Comparison of ENCODE assay signal across 7 mouse cellular contexts in the genomic region with DNA sequence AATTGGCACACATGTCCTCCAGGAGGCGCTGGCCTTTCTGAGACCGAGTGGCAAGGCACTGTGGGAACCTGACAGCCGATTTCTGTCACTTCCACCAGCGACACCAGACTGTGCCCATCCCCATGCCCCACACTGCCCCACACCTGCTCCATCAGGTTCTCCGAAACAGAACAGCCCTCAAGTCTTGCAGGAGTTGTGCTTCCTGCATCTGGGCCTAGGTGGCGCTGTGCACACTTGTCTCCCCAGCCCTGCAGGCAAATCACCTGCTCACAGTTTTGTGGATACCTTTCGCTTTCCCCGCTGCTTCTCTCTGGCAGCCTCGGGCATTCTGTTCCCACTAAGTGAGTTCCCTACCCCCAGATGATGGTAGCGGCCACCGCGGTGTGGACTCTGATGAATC.
DNase-seq lines count a peak whose midpoint lies in the region; ATAC-seq and TF ChIP-seq lines count a peak whose summit lies in the region.

No protein-coding gene starts in this region.

- TF ChIP-seq CTCF in heart, adult 2 months (IDR thresholded peaks at IDR 0.05), result peak; percentile 95

- TF ChIP-seq POLR2A in heart, adult 2 months (IDR thresholded peaks at IDR 0.05; ENCODE audit: insufficient read depth, low read depth, low read length), result no peak

- no peaks in the 10 kb centered on the region for H3K9me3 ChIP-seq in embryonic facial prominence, embryonic 13.5 days
- H3K9me3 ChIP-seq in limb, embryonic 13.5 days, result no peaks in the 10 kb centered on the region
- H3K9me3 ChIP-seq in midbrain, embryonic 16.5 days (replicated peaks; ENCODE audit: control insufficient read depth, low read length, poor library complexity, severe bottlenecking), result no peaks in the 10 kb centered on the region

- H3K79me2 ChIP-seq in heart, adult 2 months (replicated peaks; ENCODE audit: control insufficient read depth, insufficient read depth, low read length), result no peaks in the 10 kb centered on the region

- intact Hi-C loops in heart, adult 2 months (cut with DNase I), result loop anchor here (1.0 to 10.0 kb wide), 3 partner anchors 122 to 230 kb away; no protein-coding TSS in a partner anchor

- no peaks in the 10 kb centered on the region for H3K36me3 ChIP-seq in embryonic facial prominence, embryonic 13.5 days
- no peaks in the 10 kb centered on the region for H3K36me3 ChIP-seq in heart, adult 2 months (ENCODE audit: control insufficient read depth, insufficient read depth, low read length)
- H3K36me3 ChIP-seq in limb, embryonic 13.5 days, result no peaks in the 10 kb centered on the region
- no peaks in the 10 kb centered on the region for H3K36me3 ChIP-seq in midbrain, embryonic 16.5 days (ENCODE audit: control insufficient read depth, insufficient read depth, low read length)

- peak overlapping the region; percentile 24 for H3K4me3 ChIP-seq in embryonic facial prominence, embryonic 13.5 days
- no peak overlapping the region for H3K4me3 ChIP-seq in heart, adult 2 months
- peak overlapping the region; percentile 22 for H3K4me3 ChIP-seq in limb, embryonic 13.5 days
- H3K4me3 ChIP-seq in midbrain, embryonic 16.5 days (ENCODE audit: low read depth, low read length), result peak overlapping the region; percentile 10; the same call in 1 of the 2 replicates

- 0 out of 2 replicates have a peak overlapping the region, but pooled peaks have one; percentile 39 for H3K27ac ChIP-seq in embryonic facial prominence, embryonic 13.5 days
- H3K27ac ChIP-seq in heart, adult 2 months, result no peak overlapping the region
- H3K27ac ChIP-seq in limb, embryonic 13.5 days, result no peak overlapping the region
- no peak overlapping the region for H3K27ac ChIP-seq in midbrain, embryonic 16.5 days (ENCODE audit: low read length)

- peaks cover 31% of the 10 kb centered on the region for H3K27me3 ChIP-seq in embryonic facial prominence, embryonic 13.5 days
- H3K27me3 ChIP-seq in heart, adult 2 months (ENCODE audit: control insufficient read depth, insufficient read depth, low read length), result no peaks in the 10 kb centered on the region
- H3K27me3 ChIP-seq in limb, embryonic 13.5 days, result peaks cover 28% of the 10 kb centered on the region
- peaks cover 5% of the 10 kb centered on the region; the same call in 1 of the 2 replicates for H3K27me3 ChIP-seq in midbrain, embryonic 16.5 days (ENCODE audit: control insufficient read depth, insufficient read depth, low read depth, low read length)

- no peak for ATAC-seq in embryonic facial prominence, embryonic 13.5 days (ENCODE audit: insufficient number of reproducible peaks, insufficient read depth, low FRiP score, low TSS enrichment, low read depth)
- peak; percentile 51; the same call in 1 of the 2 replicates for ATAC-seq in limb, embryonic 13.5 days (ENCODE audit: low FRiP score, low read depth)
- peak; percentile 45 for ATAC-seq in midbrain, embryonic 16.5 days

- H3K4me1 ChIP-seq in embryonic facial prominence, embryonic 13.5 days, result peaks cover 21% of the 10 kb centered on the region
- H3K4me1 ChIP-seq in heart, adult 2 months (ENCODE audit: control insufficient read depth, insufficient read depth, low read length), result no peaks in the 10 kb centered on the region
- peaks cover 31% of the 10 kb centered on the region for H3K4me1 ChIP-seq in limb, embryonic 13.5 days
- H3K4me1 ChIP-seq in midbrain, embryonic 16.5 days (ENCODE audit: control insufficient read depth, insufficient read depth, low read length), result no peaks in the 10 kb centered on the region; the same call in 1 of the 2 replicates

- 3% methylated on average over 12 of the region's 12 CpGs for WGBS in embryonic facial prominence, embryonic 13.5 days
- WGBS in heart, adult 2 months, result 5% methylated on average over 12 of the region's 12 CpGs
- 5% methylated on average over 12 of the region's 12 CpGs for WGBS in limb, embryonic 13.5 days
- 2% methylated on average over 12 of the region's 12 CpGs for WGBS in midbrain, embryonic 16.5 days

- H3K4me2 ChIP-seq in embryonic facial prominence, embryonic 13.5 days, result peak overlapping the region; percentile 52
- H3K4me2 ChIP-seq in limb, embryonic 13.5 days (replicated peaks), result peak overlapping the region; percentile 53
- H3K4me2 ChIP-seq in midbrain, embryonic 16.5 days (ENCODE audit: low read length), result peak overlapping the region; percentile 50

- peak; percentile 50 to 66 for DNase-seq in adrenal gland, postnatal 4 days (ENCODE audit: low spot score in 2 of 2)
- peak; percentile 63 to 81 for DNase-seq in heart, adult 2 months
- DNase-seq in kidney, adult 8-10 months, result peak; percentile 68 to 84
- peak; percentile 32 to 51 for DNase-seq in spleen, postnatal 14 days (ENCODE audit: low spot score in 2 of 2)

- no peak overlapping the region for H3K9ac ChIP-seq in embryonic facial prominence, embryonic 13.5 days
- no peak overlapping the region for H3K9ac ChIP-seq in heart, adult 2 months (ENCODE audit: low read depth, low read length)
- H3K9ac ChIP-seq in limb, embryonic 13.5 days, result no peak overlapping the region
- H3K9ac ChIP-seq in midbrain, embryonic 16.5 days (ENCODE audit: low read depth, low read length), result peak overlapping the region; percentile 33; the same call in 1 of the 2 replicates

- TF ChIP-seq EP300 in heart, adult 2 months (IDR thresholded peaks at IDR 0.05; ENCODE audit: insufficient read depth, low read depth, low read length), result no peak
